Mouse (Mus musculus): Measurements from ENCODE around the gene Olfr670. TPM values are rescaled to one million over a fixed set of nuclear protein-coding genes. Genes with fewer than 3 reads are reported as not detected.

Olfr670 gene
- polyA plus RNA-seq, 1 experiment from 2014 or later, result not detected

DNA sequence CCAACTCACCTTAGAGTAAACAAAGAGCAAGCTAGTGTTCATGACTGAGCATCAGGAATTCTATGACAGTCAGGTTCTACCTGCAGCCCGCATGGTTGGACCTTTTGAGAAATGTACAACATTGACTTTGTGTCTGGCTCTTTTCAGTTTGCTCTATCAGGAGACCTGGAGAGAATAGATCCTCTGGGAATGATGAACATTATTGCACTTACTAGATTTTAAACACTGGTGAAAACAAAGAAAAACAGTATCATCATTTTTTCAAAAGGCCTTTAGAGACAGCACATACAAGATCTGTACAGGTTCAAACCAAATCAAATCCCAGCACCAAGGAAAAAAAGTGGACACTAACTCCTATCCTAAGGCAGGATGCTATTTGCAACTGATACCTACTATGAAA lies 41.0 kb downstream of the Olfr670 start, which contains the start of gene Olfr667:
Gene Olfr667 (minus strand): TSS at position 101 of the 400 bp plus-strand sequence.
- Histone ChIP-seq H3K4me3 (replicated peaks; ENCODE audit: low read depth, low read length) (no peak within 1 kb of the TSS), H3K27me3 (ENCODE audit: insufficient read depth, low read length) (no peaks in the 10 kb centered on the region), H3K4me2 (ENCODE audit: low read length) (no peak within 1 kb of the TSS), H3K4me1 (replicated peaks; ENCODE audit: insufficient read depth, low read length) (no peaks in the 10 kb centered on the region), H3K9me3 (replicated peaks; ENCODE audit: low read length) (no peaks in the 10 kb centered on the region), H3K27ac (no peak within 1 kb of the TSS), H3K36me3 (ENCODE audit: insufficient read depth, low read length) (no peaks in the 10 kb centered on the region), H3K9ac (ENCODE audit: low read depth, low read length) (no peak within 1 kb of the TSS)
- 94% methylated on average over 1 of the region's 1 CpGs for WGBS
- TF ChIP-seq CTCF (IDR thresholded peaks at IDR 0.05; ENCODE audit: low read depth), result no peak
- no peak for DNase-seq (ENCODE audit: low spot score)
- no peak for ATAC-seq (replicated peaks; ENCODE audit: low FRiP score, low read depth)

Other genes with a start within 250 kb of the Olfr670 start
- gene Usp17le, start 185.2 kb downstream of the Olfr670 start, polyA plus RNA-seq (2015; fragmentation: Nextera tagmentation; extraction: Ambion mirVana), result not detected in 2 replicates
- gene Usp17lb, start 120.0 kb downstream of the Olfr670 start, polyA plus RNA-seq (2015; fragmentation: Nextera tagmentation; extraction: Ambion mirVana), result not detected in 2 replicates
- gene Usp17la, start 105.6 kb downstream of the Olfr670 start, polyA plus RNA-seq (2015; fragmentation: Nextera tagmentation; extraction: Ambion mirVana), result not detected in 2 replicates
- gene Olfr665, start 84.6 kb downstream of the Olfr670 start, polyA plus RNA-seq (2015; fragmentation: Nextera tagmentation; extraction: Ambion mirVana), result not detected in 2 replicates
- gene Olfr666, start 66.7 kb downstream of the Olfr670 start, polyA plus RNA-seq (2015; fragmentation: Nextera tagmentation; extraction: Ambion mirVana), result not detected in 2 replicates
- gene Olfr667, start 41.1 kb downstream of the Olfr670 start, polyA plus RNA-seq (2015; fragmentation: Nextera tagmentation; extraction: Ambion mirVana), result not detected in 2 replicates
- not detected in 2 replicates for gene Olfr668, start 34.6 kb downstream of the Olfr670 start, polyA plus RNA-seq (2015; fragmentation: Nextera tagmentation; extraction: Ambion mirVana)
- not detected in 2 replicates for gene Olfr669, start 28.4 kb downstream of the Olfr670 start, polyA plus RNA-seq (2015; fragmentation: Nextera tagmentation; extraction: Ambion mirVana)
- gene Olfr671, start 16.5 kb upstream of the Olfr670 start, polyA plus RNA-seq (2015; fragmentation: Nextera tagmentation; extraction: Ambion mirVana), result not detected in 2 replicates
- gene Olfr672, start 39.4 kb upstream of the Olfr670 start, polyA plus RNA-seq (2015; fragmentation: Nextera tagmentation; extraction: Ambion mirVana), result not detected in 2 replicates
- gene Olfr675, start 65.8 kb upstream of the Olfr670 start, polyA plus RNA-seq (2015; fragmentation: Nextera tagmentation; extraction: Ambion mirVana), result not detected in 2 replicates
- gene Olfr676, start 70.1 kb upstream of the Olfr670 start, polyA plus RNA-seq (2015; fragmentation: Nextera tagmentation; extraction: Ambion mirVana), result not detected in 2 replicates
- not detected in 2 replicates for gene Olfr677, start 88.8 kb upstream of the Olfr670 start, polyA plus RNA-seq (2015; fragmentation: Nextera tagmentation; extraction: Ambion mirVana)
- gene Olfr678, start 101.9 kb upstream of the Olfr670 start, polyA plus RNA-seq (2015; fragmentation: Nextera tagmentation; extraction: Ambion mirVana), result not detected in 2 replicates
- gene Olfr679, start 118.6 kb upstream of the Olfr670 start, polyA plus RNA-seq (2015; fragmentation: Nextera tagmentation; extraction: Ambion mirVana), result not detected in 2 replicates
- not detected in 2 replicates for gene Olfr680-ps1, start 130.2 kb upstream of the Olfr670 start, polyA plus RNA-seq (2015; fragmentation: Nextera tagmentation; extraction: Ambion mirVana)
- gene Olfr681, start 154.2 kb upstream of the Olfr670 start, polyA plus RNA-seq (2015; fragmentation: Nextera tagmentation; extraction: Ambion mirVana), result not detected in 2 replicates
- gene Olfr683, start 184.4 kb upstream of the Olfr670 start, polyA plus RNA-seq (2015; fragmentation: Nextera tagmentation; extraction: Ambion mirVana), result not detected in 2 replicates
- not detected in 2 replicates for gene Olfr684, start 201.0 kb upstream of the Olfr670 start, polyA plus RNA-seq (2015; fragmentation: Nextera tagmentation; extraction: Ambion mirVana)
- gene Olfr685, start 223.4 kb upstream of the Olfr670 start, polyA plus RNA-seq (2015; fragmentation: Nextera tagmentation; extraction: Ambion mirVana), result not detected in 2 replicates
- gene Olfr686, start 244.9 kb upstream of the Olfr670 start, polyA plus RNA-seq (2015; fragmentation: Nextera tagmentation; extraction: Ambion mirVana), result not detected in 2 replicates

Data from kidney, postnatal 0 days (tissue).